Mouse (Mus musculus) liver, embryonic 14.5 days (tissue): Measurements from ENCODE around the gene Gpr146. TPM values are rescaled to one million over a fixed set of nuclear protein-coding genes. Genes with fewer than 3 reads are reported as not detected.
A peak's percentile ranks its signal among the peaks of the same experiment; 100 is the strongest.

Experiments used
- ATAC-seq: fragments of 200-750 bp; cut with Nextera tagmentation; 2 replicates; pipeline ENCODE4 v1.8.0; 2017; ENCODE audit warnings: moderate number of reproducible peaks, mild to moderate bottlenecking, moderate library complexity; ENCODE audit not compliant: insufficient read depth
- DNase-seq, 3 experiments: peaks; one replicate each; pipeline ENCODE4 v3.0.0-alpha.2; 2012 to 2013; ENCODE audit warnings: low read depth in 3 of 3, low spot score in 3 of 3
- H3K27ac ChIP-seq: fragments of 300-500 bp; sonication (generic); 2 replicates; pipeline ENCODE4 v1.5.1; 2014; ENCODE audit warnings: moderate library complexity, mild to moderate bottlenecking, control low read depth, inconsistent platforms
- H3K27me3 ChIP-seq: fragments of 300-500 bp; sonication (generic); 2 replicates; pipeline ENCODE4 v1.6.1; 2014; ENCODE audit warnings: mild to moderate bottlenecking, low read length, moderate library complexity; ENCODE audit not compliant: control insufficient read depth, insufficient read depth
- H3K36me3 ChIP-seq: fragments of 300-500 bp; sonication (generic); replicated peaks from 2 replicates; pipeline ENCODE4 v1.6.1; 2014; ENCODE audit warnings: low read depth; ENCODE audit not compliant: control insufficient read depth, insufficient read depth
- H3K4me1 ChIP-seq, 2 experiments: fragments of 200-500 bp in 1 of 2; fragments of 300-500 bp in 1 of 2; sonication (generic) in 1 of 2; replicated peaks; 2 replicates each; pipeline ENCODE4 v1.6.1; 2012 to 2014; ENCODE audit warnings: antibody characterized with exemption in 1 of 2, inconsistent platforms in 1 of 2, low read length in 1 of 2; ENCODE audit not compliant: control insufficient read depth in 2 of 2, insufficient read depth in 2 of 2
- H3K4me2 ChIP-seq: fragments of 300-500 bp; sonication (generic); 2 replicates; pipeline ENCODE4 v1.6.1; 2014; ENCODE audit warnings: low read depth, mild to moderate bottlenecking, control low read depth, moderate library complexity
- H3K4me3 ChIP-seq, 2 experiments: fragments of 200-500 bp in 1 of 2; fragments of 300-500 bp in 1 of 2; sonication (generic) in 1 of 2; 2 replicates each; pipeline ENCODE4 v1.5.1; 2012 to 2014; ENCODE audit warnings: low read depth in 2 of 2, low read length in 2 of 2, mild to moderate bottlenecking in 2 of 2, control low read depth in 1 of 2, inconsistent platforms in 1 of 2, moderate library complexity in 1 of 2; ENCODE audit not compliant: insufficient read depth in 1 of 2
- H3K9ac ChIP-seq: fragments of 300-500 bp; sonication (generic); replicated peaks from 2 replicates; pipeline ENCODE4 v1.6.1; 2014; ENCODE audit warnings: mild to moderate bottlenecking, control low read depth, moderate library complexity
- H3K9me3 ChIP-seq: fragments of 300-500 bp; sonication (generic); 2 replicates; pipeline ENCODE4 v1.6.1; 2016; ENCODE audit warnings: low read length, mixed read lengths; ENCODE audit not compliant: control insufficient read depth
- CTCF ChIP-seq: IDR thresholded peaks from 2 replicates; pipeline ENCODE4 v1.5.1; 2016; ENCODE audit warnings: antibody characterized with exemption, low read depth, control low read depth
- EP300 ChIP-seq: IDR thresholded peaks from 2 replicates; pipeline ENCODE4 v1.6.1; 2016; ENCODE audit warnings: antibody characterized with exemption, low read depth
- WGBS: fragments of 180-500 bp; shearing (Covaris S2); extraction: QIAGEN DNeasy Blood & Tissue Kit; methylation state at CpG from one replicate; pipeline ENCODE4 v1.1.7; 2014; ENCODE audit not compliant: insufficient replicate concordance; 5-methylcytosine and 5-hydroxymethylcytosine counted together
- polyA plus RNA-seq, 2 experiments: library from polyadenylated mRNA; depleted of rRNA in 1 of 2; stranded (reverse) in 1 of 2; unstranded in 1 of 2; fragments of >200 nt; fragmentation: Nextera tagmentation in 1 of 2; extraction: Ambion mirVana in 1 of 2; gene quantifications; 2 replicates each; pipeline versions ENCODE4 v1.2.1 to v1.2.3; 2012 to 2014

The Gpr146 gene
- polyA plus RNA-seq, 2 experiments, result 14.6 to 18.4 TPM

DNA sequence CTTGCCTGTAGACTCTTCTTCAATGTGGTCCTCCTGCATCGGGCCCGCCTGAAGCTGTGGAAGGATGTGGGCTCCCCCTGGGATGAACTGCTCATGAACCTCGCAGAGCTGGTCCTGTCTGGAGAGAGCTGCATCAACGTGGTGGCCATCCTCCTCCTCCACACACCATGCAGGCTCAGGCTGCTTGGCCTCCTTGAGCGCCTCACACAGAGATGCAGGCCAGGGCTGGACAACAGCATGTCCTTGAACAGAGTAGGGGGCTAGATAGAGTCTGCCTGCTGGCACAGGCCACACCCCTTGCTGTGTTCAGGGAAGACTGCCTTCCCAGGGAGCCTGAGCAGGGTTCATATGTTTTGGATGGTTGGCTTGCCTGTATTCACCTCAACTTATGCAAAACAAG, 37.5 kb downstream of the Gpr146 start:
- H3K27ac ChIP-seq, result no peak overlapping the region
- no peaks in the 10 kb centered on the region for H3K27me3 ChIP-seq
- H3K4me3 ChIP-seq, result no peak overlapping the region
- 75% methylated on average over 5 of the region's 5 CpGs for WGBS
- no peaks in the 10 kb centered on the region for H3K36me3 ChIP-seq
- ATAC-seq (no peak), DNase-seq (no peak)
- no peak overlapping the region for H3K9ac ChIP-seq
- no peak overlapping the region for H3K4me2 ChIP-seq
- TF ChIP-seq EP300, result no peak
- no peak for TF ChIP-seq CTCF
- H3K4me1 ChIP-seq, result no peaks in the 10 kb centered on the region
- H3K9me3 ChIP-seq, result no peaks in the 10 kb centered on the region

DNA sequence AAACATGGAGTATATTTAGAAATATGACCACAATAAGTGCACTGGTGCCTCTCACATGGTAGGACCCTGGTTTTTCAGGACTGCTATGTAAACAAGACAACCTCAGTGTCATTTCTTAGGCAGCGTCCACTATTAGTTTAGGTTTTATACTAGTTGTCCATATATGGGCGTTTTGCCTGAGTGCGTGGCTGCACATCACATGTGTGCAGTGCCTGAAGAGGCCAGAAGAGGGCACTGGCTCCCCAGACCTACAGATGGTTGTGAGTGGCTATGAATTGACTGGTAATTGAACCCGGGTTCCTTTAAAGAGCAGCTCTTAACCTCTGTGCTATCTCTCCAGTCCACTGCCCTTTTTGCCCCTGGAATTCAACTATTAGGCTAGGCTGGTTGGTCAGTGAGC, 39.4 kb downstream of the Gpr146 start:
- Histone ChIP-seq H3K4me3 (no peak overlapping the region), H3K27me3 (no peaks in the 10 kb centered on the region), H3K27ac (no peak overlapping the region), H3K9me3 (no peaks in the 10 kb centered on the region), H3K9ac (no peak overlapping the region), H3K36me3 (no peaks in the 10 kb centered on the region), H3K4me2 (no peak overlapping the region), H3K4me1 (no peaks in the 10 kb centered on the region)
- TF ChIP-seq EP300 (no peak), CTCF (peak; percentile 63)
- 88% methylated on average over 4 of the region's 4 CpGs for WGBS
- no peak for DNase-seq
- ATAC-seq, result no peak

DNA sequence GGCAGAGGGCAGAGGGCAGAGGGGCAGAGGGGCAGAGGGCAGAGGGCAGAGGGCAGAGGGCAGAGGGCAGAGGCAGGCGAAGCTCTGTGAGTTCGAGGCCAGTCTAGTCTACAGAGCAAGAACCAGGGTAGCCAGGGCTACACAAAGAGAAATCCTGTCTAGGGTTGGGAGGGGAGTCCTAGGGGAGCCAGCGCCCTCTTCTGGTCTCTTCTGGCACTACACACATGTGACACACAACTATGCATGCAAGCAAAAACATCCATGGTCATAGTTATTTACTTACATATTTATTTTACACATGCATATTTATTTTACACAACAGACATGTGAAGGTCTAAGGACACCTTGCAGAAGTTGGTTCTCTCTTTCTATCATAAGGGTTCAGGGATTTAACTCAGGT, 40.0 kb downstream of the Gpr146 start:
- no peaks in the 10 kb centered on the region for H3K4me1 ChIP-seq
- no peak for ATAC-seq
- no peaks in the 10 kb centered on the region for H3K9me3 ChIP-seq
- H3K36me3 ChIP-seq, result no peaks in the 10 kb centered on the region
- WGBS, result 73% methylated on average over 3 of the region's 3 CpGs
- no peak overlapping the region for H3K9ac ChIP-seq
- DNase-seq, result no peak
- H3K27me3 ChIP-seq, result no peaks in the 10 kb centered on the region
- no peak overlapping the region for H3K4me2 ChIP-seq
- H3K4me3 ChIP-seq, result no peak overlapping the region
- peak; percentile 50 for TF ChIP-seq CTCF
- TF ChIP-seq EP300, result no peak
- H3K27ac ChIP-seq, result no peak overlapping the region

DNA sequence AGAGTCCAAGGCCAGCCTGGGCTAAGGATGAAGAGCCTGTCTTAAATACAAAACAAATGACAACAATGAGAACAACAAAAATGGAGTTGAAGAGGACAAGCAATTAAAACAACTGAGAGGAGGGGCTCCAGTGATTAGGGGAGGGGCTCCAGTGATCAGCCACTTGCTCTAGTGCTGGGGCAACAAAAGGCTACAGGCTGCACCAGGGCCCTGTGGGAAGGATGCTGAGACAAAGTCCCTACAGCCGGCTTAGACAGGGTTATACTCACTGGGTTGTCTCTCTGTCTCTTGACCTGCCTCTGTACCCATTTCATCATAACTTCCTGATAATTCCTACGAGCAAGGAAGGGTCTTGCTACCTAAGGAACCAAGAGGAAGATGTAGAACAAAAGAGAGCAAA, 40.6 kb downstream of the Gpr146 start:
- H3K4me3 ChIP-seq, result no peak overlapping the region
- DNase-seq (no peak), ATAC-seq (no peak)
- no peak overlapping the region for H3K9ac ChIP-seq
- 42% methylated on average over 2 of the region's 2 CpGs for WGBS
- H3K27me3 ChIP-seq, result no peaks in the 10 kb centered on the region
- H3K4me2 ChIP-seq, result no peak overlapping the region
- H3K27ac ChIP-seq, result no peak overlapping the region
- H3K9me3 ChIP-seq, result no peaks in the 10 kb centered on the region
- H3K4me1 ChIP-seq, result no peaks in the 10 kb centered on the region
- no peaks in the 10 kb centered on the region for H3K36me3 ChIP-seq
- TF ChIP-seq CTCF (no peak), EP300 (no peak)

DNA sequence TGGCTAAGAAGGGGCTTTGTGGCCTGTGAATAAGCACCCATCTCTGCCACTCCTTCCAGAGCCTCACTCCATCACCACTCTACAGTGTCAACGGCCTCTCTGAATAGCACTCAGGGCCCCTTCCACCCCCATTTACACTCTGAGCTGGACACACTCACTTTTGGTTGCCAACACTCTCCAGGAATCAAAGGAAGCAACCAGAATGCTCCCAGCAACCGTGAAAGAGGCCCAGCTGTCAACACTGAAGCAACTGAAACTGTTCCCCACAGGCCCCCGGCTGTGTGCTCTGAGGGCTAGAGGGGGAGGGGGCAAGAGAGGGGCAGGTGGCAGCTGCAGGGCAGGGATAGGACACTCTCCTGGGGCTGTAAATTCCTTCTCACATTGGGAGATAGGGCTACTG, 41.1 kb downstream of the Gpr146 start:
- Histone ChIP-seq H3K9me3 (no peaks in the 10 kb centered on the region), H3K36me3 (no peaks in the 10 kb centered on the region), H3K4me3 (no peak overlapping the region), H3K27ac (no peak overlapping the region), H3K9ac (no peak overlapping the region), H3K27me3 (no peaks in the 10 kb centered on the region), H3K4me1 (no peaks in the 10 kb centered on the region), H3K4me2 (no peak overlapping the region)
- 33% methylated on average over 3 of the region's 3 CpGs for WGBS
- DNase-seq, result no peak
- ATAC-seq, result no peak
- TF ChIP-seq CTCF, result no peak
- no peak for TF ChIP-seq EP300
